Mouse (Mus musculus): ENCODE measurements around the gene Hhat.

GRCm38 (mm10) chr1:192700339-192701073 lies 70.5 kb downstream of the Hhat start:
- TF ChIP-seq CTCF (IDR thresholded peaks at IDR 0.05; ENCODE audit: borderline replicate concordance, insufficient read depth, low read length) (no peak), POLR2A (IDR thresholded peaks at IDR 0.05; ENCODE audit: low read depth, low read length) (no peak)
